Mouse (Mus musculus) testis, adult 2 months (tissue): Measurements from ENCODE around the gene Klrb1f.

Experiments used
- CTCF ChIP-seq: fragments of 200-500 bp; IDR thresholded peaks from 2 replicates; pipeline ENCODE4 v1.5.1; 2012; ENCODE audit warnings: low read depth, mild to moderate bottlenecking, inconsistent platforms, low read length, moderate library complexity; ENCODE audit not compliant: control insufficient read depth, insufficient read depth, insufficient replicate concordance
- POLR2A ChIP-seq: fragments of 200-500 bp; IDR thresholded peaks from 2 replicates; pipeline ENCODE4 v1.6.1; 2012; ENCODE audit warnings: low read depth, mild to moderate bottlenecking, inconsistent platforms, low read length, moderate library complexity; ENCODE audit not compliant: control insufficient read depth

DNA sequence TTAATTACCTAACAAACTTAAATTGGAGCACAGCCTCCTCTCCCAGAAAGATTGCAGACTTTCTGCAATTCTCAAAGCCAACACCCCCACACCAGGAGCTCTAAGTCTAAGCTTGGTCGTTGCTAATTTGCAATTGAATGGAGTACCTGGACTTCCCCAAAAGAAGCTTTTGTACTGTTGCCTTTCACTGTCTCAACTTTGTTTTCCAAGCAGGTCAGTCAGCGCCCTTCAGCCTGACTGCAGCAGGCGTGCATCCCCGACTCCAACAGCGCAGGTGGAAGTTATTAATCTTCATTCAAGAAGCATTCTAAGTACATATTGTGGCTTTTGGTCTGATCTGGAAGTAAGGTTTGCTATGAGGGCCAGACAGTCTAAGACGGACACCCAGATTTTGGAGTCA lies 39.4 kb downstream of the Klrb1f start:
- TF ChIP-seq POLR2A (no peak), CTCF (no peak)
